Mouse (Mus musculus) MEL (cell line): ENCODE measurements around the gene Fbxw13.

Experiments
- CTCF ChIP-seq, 3 experiments: IDR thresholded peaks in 2 of 3; conservative IDR thresholded peaks in 1 of 3; 2 replicates each; pipeline ENCODE4 v1.5.1; 2011 to 2012; ENCODE audit warnings: low read length in 3 of 3, low read depth in 2 of 3, mild to moderate bottlenecking in 2 of 3, improper control_type of control experiment in 1 of 3, inconsistent platforms in 1 of 3, mixed read lengths in 1 of 3, moderate library complexity in 1 of 3; ENCODE audit not compliant: control insufficient read depth in 1 of 3, insufficient read depth in 1 of 3, poor library complexity in 1 of 3, severe bottlenecking in 1 of 3
- E2F4 ChIP-seq: IDR thresholded peaks from 2 replicates; pipeline ENCODE4 v1.6.1; 2011; ENCODE audit warnings: low read depth, low read length, improper control_type of control experiment, borderline replicate concordance
- EP300 ChIP-seq, 2 experiments: IDR thresholded peaks; 2 replicates each; pipeline ENCODE4 v1.6.1; 2011; ENCODE audit warnings: improper control_type of control experiment in 2 of 2, low read length in 2 of 2, low read depth in 1 of 2, mild to moderate bottlenecking in 1 of 2
- GATA1 ChIP-seq: IDR thresholded peaks from 2 replicates; pipeline ENCODE4 v1.6.1; 2011; ENCODE audit warnings: low read depth, low read length, improper control_type of control experiment
- HCFC1 ChIP-seq: IDR thresholded peaks from 2 replicates; pipeline ENCODE4 v1.6.1; 2012; ENCODE audit warnings: low read depth, mild to moderate bottlenecking, inconsistent platforms, low read length, improper control_type of control experiment, moderate library complexity
- MAFK ChIP-seq: IDR thresholded peaks from 2 replicates; pipeline ENCODE4 v1.6.1; 2011; ENCODE audit warnings: low read depth, mild to moderate bottlenecking, low read length, improper control_type of control experiment, borderline replicate concordance
- MAX ChIP-seq: IDR thresholded peaks from 2 replicates; pipeline ENCODE4 v1.6.1; 2011; ENCODE audit warnings: low read length, improper control_type of control experiment
- MAZ ChIP-seq: IDR thresholded peaks from 2 replicates; pipeline ENCODE4 v1.6.1; 2012; ENCODE audit warnings: low read depth, mild to moderate bottlenecking, inconsistent platforms, low read length, improper control_type of control experiment
- MEF2A ChIP-seq: IDR thresholded peaks from 2 replicates; pipeline ENCODE4 v1.6.1; 2014; ENCODE audit warnings: low read depth, mild to moderate bottlenecking, inconsistent platforms, low read length, improper control_type of control experiment; ENCODE audit not compliant: poor library complexity, insufficient replicate concordance, severe bottlenecking; ENCODE audit errors: extremely low read depth
- MXI1 ChIP-seq: IDR thresholded peaks from 2 replicates; pipeline ENCODE4 v1.6.1; 2011; ENCODE audit warnings: mild to moderate bottlenecking, low read depth, low read length, improper control_type of control experiment
- POLR2A ChIP-seq, 2 experiments: IDR thresholded peaks; 2 replicates each; pipeline ENCODE4 v1.6.1; 2011 to 2012; ENCODE audit warnings: low read length in 2 of 2, mild to moderate bottlenecking in 2 of 2, control low read depth in 1 of 2, improper control_type of control experiment in 1 of 2, low read depth in 1 of 2, moderate library complexity in 1 of 2; ENCODE audit not compliant: control insufficient read depth in 1 of 2, insufficient read depth in 1 of 2, poor library complexity in 1 of 2
- SMC3 ChIP-seq: IDR thresholded peaks from 2 replicates; pipeline ENCODE4 v1.6.1; 2011; ENCODE audit warnings: low read depth, low read length, improper control_type of control experiment
- ZMIZ1 ChIP-seq: IDR thresholded peaks from 2 replicates; pipeline ENCODE4 v1.6.1; 2012; ENCODE audit warnings: low read depth, mild to moderate bottlenecking, inconsistent platforms, low read length, improper control_type of control experiment, moderate library complexity
- ZNF384 ChIP-seq: IDR thresholded peaks from 2 replicates; pipeline ENCODE4 v1.6.1; 2012; ENCODE audit warnings: low read depth, mild to moderate bottlenecking, inconsistent platforms, low read length, improper control_type of control experiment

- TF ChIP-seq E2F4 = no peak
- no peak for TF ChIP-seq EP300 (IDR thresholded peaks at IDR 0.05; ENCODE audit: low read depth in 1 of 2, low read length in 2 of 2)
- TF ChIP-seq ZMIZ1 = no peak
- TF ChIP-seq CTCF (IDR thresholded peaks at IDR 0.05 in 2 of 3, conservative IDR thresholded peaks at IDR 0.05 in 1 of 3; ENCODE audit: control insufficient read depth in 1 of 3, insufficient read depth in 1 of 3, low read depth in 2 of 3, low read length in 3 of 3, poor library complexity in 1 of 3, severe bottlenecking in 1 of 3) = no peak
- no peak for TF ChIP-seq POLR2A (IDR thresholded peaks at IDR 0.05; ENCODE audit: control insufficient read depth in 1 of 2, insufficient read depth in 1 of 2, low read depth in 1 of 2, low read length in 2 of 2, poor library complexity in 1 of 2)
- TF ChIP-seq MXI1 = no peak
- TF ChIP-seq SMC3 = no peak
- TF ChIP-seq GATA1 = no peak
- TF ChIP-seq MAX = no peak
- no peak for TF ChIP-seq MAFK
- TF ChIP-seq MEF2A = no peak
- TF ChIP-seq HCFC1 = no peak
- TF ChIP-seq MAZ = no peak
- TF ChIP-seq ZNF384 = no peak
Observed at GRCm38 (mm10) chr9:109130076-109130475, 65.7 kb downstream of the Fbxw13 start.
